Mouse (Mus musculus): ENCODE data around the gene Parm1. TPM values are rescaled to one million over a fixed set of nuclear protein-coding genes. Genes with fewer than 3 reads are reported as not detected.

The Parm1 gene
- polyA plus RNA-seq (2014; fragmentation: Nextera tagmentation; extraction: Ambion mirVana) = 7.1 and 8.1 TPM in 2 replicates

GRCm38 (mm10) chr5:91517480-91518301, at the start of gene Parm1:
Gene Parm1 (plus strand): TSS chr5:91517615.
- no peaks in the 10 kb centered on the region; the same call in 1 of the 2 replicates for H3K4me1 ChIP-seq (ENCODE audit: control insufficient read depth, insufficient read depth, low read length)
- peak; percentile 98 for ATAC-seq (ENCODE audit: low FRiP score, low TSS enrichment)
- H3K4me2 ChIP-seq (replicated peaks; ENCODE audit: low read depth, low read length) = peak within 1 kb of the TSS; percentile 88
- no peaks in the 10 kb centered on the region for H3K27me3 ChIP-seq (ENCODE audit: control insufficient read depth, insufficient read depth, low read length)
- 1% methylated on average over 47 of the region's 48 CpGs for WGBS
- H3K36me3 ChIP-seq (ENCODE audit: control insufficient read depth, insufficient read depth, low read length) = no peaks in the 10 kb centered on the region
- no peaks in the 10 kb centered on the region for H3K9me3 ChIP-seq (ENCODE audit: control insufficient read depth, low read length)
- no peak within 1 kb of the TSS for H3K27ac ChIP-seq (ENCODE audit: low read depth, low read length)
- peak within 1 kb of the TSS; percentile 60 for H3K4me3 ChIP-seq (ENCODE audit: low read length)
- peak within 1 kb of the TSS; percentile 53 for H3K9ac ChIP-seq (ENCODE audit: low read depth, low read length)

GRCm38 (mm10) chr5:91475241-91475640, 42.2 kb upstream of the Parm1 start:
- 96% methylated on average over 7 of the region's 7 CpGs for WGBS
- Histone ChIP-seq H3K27me3 (ENCODE audit: control insufficient read depth, insufficient read depth, low read length) (no peaks in the 10 kb centered on the region), H3K4me3 (ENCODE audit: low read length) (no peak overlapping the region), H3K9ac (ENCODE audit: low read depth, low read length) (no peak overlapping the region), H3K36me3 (ENCODE audit: control insufficient read depth, insufficient read depth, low read length) (no peaks in the 10 kb centered on the region), H3K27ac (ENCODE audit: low read depth, low read length) (no peak overlapping the region), H3K9me3 (ENCODE audit: control insufficient read depth, low read length) (no peaks in the 10 kb centered on the region), H3K4me1 (ENCODE audit: control insufficient read depth, insufficient read depth, low read length) (no peaks in the 10 kb centered on the region), H3K4me2 (replicated peaks; ENCODE audit: low read depth, low read length) (no peak overlapping the region)
- no peak for ATAC-seq (ENCODE audit: low FRiP score, low TSS enrichment)

DNA sequence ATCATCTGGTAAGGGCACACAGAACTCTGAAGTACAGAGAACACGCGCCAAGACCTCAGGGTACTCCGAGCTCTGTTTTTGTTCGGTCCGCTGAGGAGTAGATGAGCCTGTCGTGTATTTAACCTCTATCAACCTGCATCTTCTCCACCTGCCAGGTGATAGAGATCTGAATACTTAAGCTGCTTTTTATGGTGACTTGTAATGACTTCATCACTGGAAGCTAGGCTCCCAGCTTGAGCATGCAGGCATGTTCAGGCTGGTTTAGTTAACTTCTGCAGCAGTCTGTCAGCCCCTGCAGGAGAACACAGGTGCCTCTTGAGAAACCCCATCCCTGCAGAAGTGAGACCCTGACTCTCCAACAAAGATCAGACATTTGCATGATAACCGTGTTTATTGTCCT, 40.6 kb upstream of the Parm1 start:
- Histone ChIP-seq H3K9me3 (ENCODE audit: control insufficient read depth, low read length) (no peaks in the 10 kb centered on the region), H3K36me3 (ENCODE audit: control insufficient read depth, insufficient read depth, low read length) (no peaks in the 10 kb centered on the region), H3K27ac (ENCODE audit: low read depth, low read length) (no peak overlapping the region), H3K4me3 (ENCODE audit: low read length) (no peak overlapping the region), H3K4me2 (replicated peaks; ENCODE audit: low read depth, low read length) (no peak overlapping the region), H3K9ac (ENCODE audit: low read depth, low read length) (no peak overlapping the region), H3K4me1 (ENCODE audit: control insufficient read depth, insufficient read depth, low read length) (no peaks in the 10 kb centered on the region), H3K27me3 (ENCODE audit: control insufficient read depth, insufficient read depth, low read length) (no peaks in the 10 kb centered on the region)
- ATAC-seq (ENCODE audit: low FRiP score, low TSS enrichment) = no peak
- WGBS = 82% methylated on average over 7 of the region's 7 CpGs

DNA sequence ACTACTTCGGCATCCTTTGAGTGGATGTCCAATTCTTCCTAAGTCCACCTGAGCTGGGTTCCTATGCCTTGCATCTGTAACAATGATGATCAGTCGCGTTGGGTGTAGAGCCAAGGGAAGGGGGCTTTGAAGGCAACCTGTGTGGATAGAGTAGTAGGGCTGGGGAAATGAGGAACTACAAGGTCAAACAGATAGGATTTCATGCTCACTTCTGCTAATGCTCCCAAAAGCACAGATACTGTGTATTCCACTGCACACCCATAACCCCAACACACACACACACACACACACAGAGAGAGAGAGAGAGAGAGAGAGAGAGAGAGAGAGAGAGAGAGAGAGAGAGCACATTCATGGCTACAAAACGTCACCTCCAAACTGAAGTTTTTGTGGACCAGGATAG, 38.7 kb upstream of the Parm1 start:
- ATAC-seq (ENCODE audit: low FRiP score, low TSS enrichment) = no peak
- Histone ChIP-seq H3K27me3 (ENCODE audit: control insufficient read depth, insufficient read depth, low read length) (no peaks in the 10 kb centered on the region), H3K9ac (ENCODE audit: low read depth, low read length) (no peak overlapping the region), H3K4me3 (ENCODE audit: low read length) (no peak overlapping the region), H3K4me1 (ENCODE audit: control insufficient read depth, insufficient read depth, low read length) (no peaks in the 10 kb centered on the region), H3K4me2 (replicated peaks; ENCODE audit: low read depth, low read length) (no peak overlapping the region), H3K27ac (ENCODE audit: low read depth, low read length) (no peak overlapping the region), H3K9me3 (ENCODE audit: control insufficient read depth, low read length) (no peaks in the 10 kb centered on the region), H3K36me3 (ENCODE audit: control insufficient read depth, insufficient read depth, low read length) (no peaks in the 10 kb centered on the region)
- 86% methylated on average over 4 of the region's 4 CpGs for WGBS

DNA sequence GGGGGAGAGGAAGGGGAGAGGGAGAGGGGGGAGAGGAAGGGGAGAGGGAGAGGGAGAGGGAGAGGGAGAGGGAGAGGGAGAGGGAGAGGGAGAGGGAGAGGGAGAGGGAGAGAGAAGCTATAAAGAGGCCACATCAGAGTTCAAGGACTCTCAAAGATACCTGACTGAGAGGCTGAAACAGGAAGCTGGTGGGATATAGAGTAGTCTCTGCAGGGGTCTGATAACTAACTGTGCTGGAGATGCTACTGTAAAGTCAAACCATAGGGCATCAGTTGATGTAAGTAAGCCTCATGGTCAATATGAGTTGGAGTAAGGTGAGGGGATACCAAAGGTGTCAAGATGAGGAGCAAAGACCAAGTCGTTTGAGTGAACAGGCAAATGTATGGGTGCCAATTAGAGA, 37.3 kb upstream of the Parm1 start:
- H3K4me1 ChIP-seq (ENCODE audit: control insufficient read depth, insufficient read depth, low read length) = no peaks in the 10 kb centered on the region
- H3K9me3 ChIP-seq (ENCODE audit: control insufficient read depth, low read length) = no peaks in the 10 kb centered on the region
- no peak for ATAC-seq (ENCODE audit: low FRiP score, low TSS enrichment)
- H3K27ac ChIP-seq (ENCODE audit: low read depth, low read length) = no peak overlapping the region
- no peak overlapping the region for H3K4me2 ChIP-seq (replicated peaks; ENCODE audit: low read depth, low read length)
- H3K9ac ChIP-seq (ENCODE audit: low read depth, low read length) = no peak overlapping the region
- H3K27me3 ChIP-seq (ENCODE audit: control insufficient read depth, insufficient read depth, low read length) = no peaks in the 10 kb centered on the region
- WGBS = 78% methylated on average over 1 of the region's 1 CpGs
- no peaks in the 10 kb centered on the region for H3K36me3 ChIP-seq (ENCODE audit: control insufficient read depth, insufficient read depth, low read length)
- H3K4me3 ChIP-seq (ENCODE audit: low read length) = no peak overlapping the region

DNA sequence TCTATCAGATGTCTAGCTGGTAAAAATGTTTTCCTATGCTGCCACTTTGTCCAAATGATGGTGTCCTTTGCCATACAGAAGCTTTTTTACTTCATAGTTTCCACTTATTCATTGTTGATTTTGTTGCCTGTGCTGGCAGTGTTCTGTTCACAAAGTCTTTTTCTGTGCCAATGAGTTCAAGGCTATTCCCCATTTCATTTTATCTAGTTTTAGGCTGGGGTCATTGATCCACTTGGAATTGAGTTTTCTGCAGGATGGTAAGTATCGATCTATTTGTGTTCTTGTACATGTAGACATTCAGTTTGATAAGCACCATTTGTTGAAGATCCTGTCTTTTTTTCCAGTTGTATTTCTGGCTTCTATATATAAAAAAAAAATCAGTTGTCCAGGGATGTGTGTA, 33.1 kb upstream of the Parm1 start:
- H3K4me3 ChIP-seq (ENCODE audit: low read length) = no peak overlapping the region
- H3K9ac ChIP-seq (ENCODE audit: low read depth, low read length) = no peak overlapping the region
- H3K9me3 ChIP-seq (ENCODE audit: control insufficient read depth, low read length) = no peaks in the 10 kb centered on the region
- H3K27ac ChIP-seq (ENCODE audit: low read depth, low read length) = no peak overlapping the region
- no peaks in the 10 kb centered on the region for H3K27me3 ChIP-seq (ENCODE audit: control insufficient read depth, insufficient read depth, low read length)
- H3K4me1 ChIP-seq (ENCODE audit: control insufficient read depth, insufficient read depth, low read length) = no peaks in the 10 kb centered on the region
- WGBS = 94% methylated on average over 1 of the region's 1 CpGs
- no peak for ATAC-seq (ENCODE audit: low FRiP score, low TSS enrichment)
- H3K4me2 ChIP-seq (replicated peaks; ENCODE audit: low read depth, low read length) = no peak overlapping the region
- H3K36me3 ChIP-seq (ENCODE audit: control insufficient read depth, insufficient read depth, low read length) = no peaks in the 10 kb centered on the region

- H3K9ac ChIP-seq (ENCODE audit: low read depth, low read length) = no peak overlapping the region
- no peak for ATAC-seq (ENCODE audit: low FRiP score, low TSS enrichment)
- H3K4me3 ChIP-seq (ENCODE audit: low read length) = no peak overlapping the region
- no peaks in the 10 kb centered on the region for H3K4me1 ChIP-seq (ENCODE audit: control insufficient read depth, insufficient read depth, low read length)
- 51% methylated on average over 5 of the region's 5 CpGs for WGBS
- no peaks in the 10 kb centered on the region for H3K27me3 ChIP-seq (ENCODE audit: control insufficient read depth, insufficient read depth, low read length)
- no peak overlapping the region for H3K4me2 ChIP-seq (replicated peaks; ENCODE audit: low read depth, low read length)
- H3K27ac ChIP-seq (ENCODE audit: low read depth, low read length) = no peak overlapping the region
- H3K9me3 ChIP-seq (ENCODE audit: control insufficient read depth, low read length) = no peaks in the 10 kb centered on the region
- H3K36me3 ChIP-seq (ENCODE audit: control insufficient read depth, insufficient read depth, low read length) = no peaks in the 10 kb centered on the region
Measured at GRCm38 (mm10) chr5:91494456-91494855, 23.0 kb upstream of the Parm1 start.

GRCm38 (mm10) chr5:91501361-91501760, 16.1 kb upstream of the Parm1 start:
- Histone ChIP-seq H3K9ac (ENCODE audit: low read depth, low read length) (no peak overlapping the region), H3K4me2 (replicated peaks; ENCODE audit: low read depth, low read length) (no peak overlapping the region), H3K4me1 (ENCODE audit: control insufficient read depth, insufficient read depth, low read length) (no peaks in the 10 kb centered on the region), H3K27ac (ENCODE audit: low read depth, low read length) (no peak overlapping the region), H3K9me3 (ENCODE audit: control insufficient read depth, low read length) (no peaks in the 10 kb centered on the region), H3K36me3 (ENCODE audit: control insufficient read depth, insufficient read depth, low read length) (no peaks in the 10 kb centered on the region), H3K27me3 (ENCODE audit: control insufficient read depth, insufficient read depth, low read length) (no peaks in the 10 kb centered on the region), H3K4me3 (ENCODE audit: low read length) (no peak overlapping the region)
- ATAC-seq (ENCODE audit: low FRiP score, low TSS enrichment) = no peak
- WGBS = 87% methylated on average over 1 of the region's 1 CpGs

- 90% methylated on average over 2 of the region's 2 CpGs for WGBS
Measured at GRCm38 (mm10) chr5:91502366-91502765, 15.0 kb upstream of the Parm1 start.

More at GRCm38 (mm10) chr5:91502366-91502765, 15.0 kb upstream of the Parm1 start:
- no peaks in the 10 kb centered on the region for H3K36me3 ChIP-seq (ENCODE audit: control insufficient read depth, insufficient read depth, low read length)
- no peak overlapping the region for H3K9ac ChIP-seq (ENCODE audit: low read depth, low read length)
- ATAC-seq (ENCODE audit: low FRiP score, low TSS enrichment) = no peak
- no peaks in the 10 kb centered on the region for H3K4me1 ChIP-seq (ENCODE audit: control insufficient read depth, insufficient read depth, low read length)
- no peak overlapping the region for H3K4me3 ChIP-seq (ENCODE audit: low read length)
- H3K4me2 ChIP-seq (replicated peaks; ENCODE audit: low read depth, low read length) = no peak overlapping the region
- H3K27ac ChIP-seq (ENCODE audit: low read depth, low read length) = no peak overlapping the region
- no peaks in the 10 kb centered on the region for H3K27me3 ChIP-seq (ENCODE audit: control insufficient read depth, insufficient read depth, low read length)
- no peaks in the 10 kb centered on the region for H3K9me3 ChIP-seq (ENCODE audit: control insufficient read depth, low read length)
